Mouse (Mus musculus): ENCODE measurements around the gene Man1a. TPM values are rescaled to one million over a fixed set of nuclear protein-coding genes. Genes with fewer than 3 reads are reported as not detected.

The Man1a gene
- 15.0 TPM for polyA plus RNA-seq (2015; fragmentation: Illumina TruSeq; extraction: RNeasy Lipid Tissue Mini Kit (QIAGEN cat#74804); ENCODE audit: insufficient read depth, low read depth, low replicate concordance)

DNA sequence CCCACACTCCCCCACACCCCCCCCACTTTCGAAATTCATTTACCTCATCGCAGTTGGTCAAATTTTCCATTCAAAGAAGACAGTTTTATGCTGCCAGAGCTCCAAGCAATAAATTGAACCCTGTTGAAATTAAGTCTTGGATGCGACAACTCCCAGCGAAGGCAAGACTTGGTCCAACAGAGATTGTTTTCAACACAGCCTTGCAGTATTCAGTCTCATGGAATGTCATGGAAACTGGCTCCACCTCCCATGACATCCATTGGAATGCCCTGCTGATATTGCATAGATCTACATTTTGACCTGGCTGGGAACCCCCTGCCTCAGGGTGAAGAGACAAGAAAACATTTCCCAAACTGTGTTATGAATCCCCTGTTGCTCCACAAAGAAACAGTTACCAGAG, at the start of gene Man1a:
TSS of gene Man1a (minus strand) at position 190 of the 400 bp plus-strand sequence.

Measured in pancreas, adult 10 weeks (tissue).